Mouse (Mus musculus) CD4-positive helper T cell, adult 2 months (primary cell): ENCODE measurements around the gene Gm4559.
A peak's percentile ranks its signal among the peaks of the same experiment; 100 is the strongest.
"Not testable (repeated sequence)": the region's sequence is repeated elsewhere in the genome, so short reads cannot be mapped to it uniquely, and the experiment has no call there.

Source experiments
- DNase-seq: peaks from one replicate; pipeline ENCODE4 v3.0.0-alpha.2; 2012; ENCODE audit warnings: low read depth, missing footprints, low spot score

Gm4559 gene

DNA sequence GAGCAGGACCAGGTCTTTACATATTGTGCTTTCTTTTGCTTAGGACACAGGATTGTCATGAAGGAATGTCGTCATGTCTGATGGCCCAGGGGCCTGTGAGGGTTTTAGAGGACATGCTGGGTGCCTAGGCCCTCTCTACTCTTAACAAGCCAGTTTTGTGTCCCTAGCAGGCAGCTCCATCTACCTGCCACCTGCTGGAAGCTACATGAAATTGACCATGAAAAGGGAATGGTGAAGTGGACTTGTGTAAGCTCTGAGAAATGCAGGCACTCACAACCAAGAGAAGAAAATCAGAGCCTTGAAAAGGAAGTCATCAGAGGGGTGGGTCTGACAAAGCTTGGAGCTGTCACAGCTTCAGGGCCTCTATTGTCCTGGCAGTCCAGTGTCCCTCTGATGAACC, 5.1 kb upstream of the Gm4559 start:
- not testable (repeated sequence) for DNase-seq

GRCm38 (mm10) chr7:142278183-142278582, 4.0 kb upstream of the Gm4559 start:
- peak; percentile 36 for DNase-seq

- DNase-seq, result not testable (repeated sequence)
These were observed 15.9 kb downstream of the Gm4559 start, which contains the start of gene Gm2431 for GRCm38 (mm10) chr7:142258254-142258653. Gm2431 (minus strand) TSS chr7:142258354.

GRCm38 (mm10) chr7:142255517-142255916, 18.6 kb downstream of the Gm4559 start:
- no peak for DNase-seq

- peak; percentile 7 for DNase-seq
These were observed 24.3 kb downstream of the Gm4559 start for GRCm38 (mm10) chr7:142249824-142250223.

DNA sequence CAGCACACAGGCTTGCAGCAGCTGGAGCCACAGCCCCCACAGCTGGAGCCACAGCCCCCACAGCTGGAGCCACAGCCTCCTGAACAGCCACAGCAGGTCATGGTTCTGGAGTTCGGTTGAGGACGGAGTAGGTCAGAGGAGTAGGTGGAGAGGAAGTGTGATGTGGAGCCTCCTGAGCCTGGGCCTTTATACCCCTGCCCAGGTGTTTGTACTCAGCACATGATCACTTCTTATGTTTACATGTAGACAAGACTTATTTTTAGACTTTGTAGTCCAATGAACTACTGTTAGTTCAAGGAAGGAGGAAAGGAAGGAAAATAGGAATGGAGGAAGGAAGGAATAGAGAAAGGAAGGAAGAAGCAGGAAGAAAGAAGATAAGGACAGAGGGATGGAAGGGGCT, 33.2 kb downstream of the Gm4559 start, which contains the start of gene Gm40460:
Gene Gm40460 (minus strand): TSS at position 101 of the 400 bp plus-strand sequence.
- DNase-seq, result no peak

GRCm38 (mm10) chr7:142231540-142231939, 42.6 kb downstream of the Gm4559 start:
- no peak for DNase-seq

DNA sequence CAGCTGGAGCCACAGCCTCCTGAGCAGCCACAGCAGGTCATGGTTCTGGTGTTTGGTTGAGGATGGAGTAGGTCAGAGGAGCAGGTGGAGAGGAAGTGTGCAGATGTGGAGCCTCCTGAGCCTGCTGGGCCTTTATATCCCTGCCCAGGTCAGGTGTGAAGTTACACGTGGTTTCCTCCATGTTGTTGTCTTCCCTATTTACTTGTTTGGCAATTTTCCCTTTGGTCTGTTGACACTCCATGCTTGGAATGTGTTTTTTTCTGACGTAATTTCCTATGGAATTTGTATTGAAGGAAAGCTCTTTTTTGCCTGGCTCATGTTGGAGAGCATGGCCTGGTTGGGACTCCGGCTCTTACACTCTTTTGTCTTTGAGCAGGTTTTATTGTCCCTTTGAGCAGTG, 44.3 kb downstream of the Gm4559 start, which contains the start of gene Krtap5-5:
Gene Krtap5-5 (minus strand): TSS at position 101 of the 400 bp plus-strand sequence.
- not testable (repeated sequence) for DNase-seq

- DNase-seq, result no peak
These were observed 49.6 kb downstream of the Gm4559 start for GRCm38 (mm10) chr7:142224518-142224917.
